Mouse (Mus musculus) kidney, adult 9 months (tissue): ENCODE data around the gene F3.
"Not testable (repeated sequence)": the region's sequence is repeated elsewhere in the genome, so short reads cannot be mapped to it uniquely, and the experiment has no call there.

Experiments used
- DNase-seq: peaks from one replicate; pipeline ENCODE4 v3.0.0; 2022

F3 gene

GRCm38 (mm10) chr3:121739489-121740213 is 16.3 kb downstream of the F3 start:
- no peak for DNase-seq

GRCm38 (mm10) chr3:121741186-121741848 is 18.0 kb downstream of the F3 start:
- not testable (repeated sequence) for DNase-seq

GRCm38 (mm10) chr3:121754319-121755090 is 31.2 kb downstream of the F3 start:
- not testable (repeated sequence) for DNase-seq

- DNase-seq, result no peak
These were observed 31.8 kb downstream of the F3 start for GRCm38 (mm10) chr3:121755152-121755551.

GRCm38 (mm10) chr3:121758373-121758772 is 35.0 kb downstream of the F3 start:
- DNase-seq, result no peak

- DNase-seq, result peak; percentile 40
These were observed 38.9 kb downstream of the F3 start for GRCm38 (mm10) chr3:121762056-121762852.

- DNase-seq, result no peak
These were observed 42.7 kb downstream of the F3 start for GRCm38 (mm10) chr3:121766048-121766447.

GRCm38 (mm10) chr3:121766818-121767217 is 43.5 kb downstream of the F3 start:
- no peak for DNase-seq

- no peak for DNase-seq
These were observed 45.4 kb downstream of the F3 start for GRCm38 (mm10) chr3:121768770-121769169.

- DNase-seq, result not testable (repeated sequence)
These were observed 50.0 kb downstream of the F3 start for GRCm38 (mm10) chr3:121773336-121773735.

GRCm38 (mm10) chr3:121777943-121778342 is 54.6 kb downstream of the F3 start:
- peak; percentile 50 for DNase-seq

GRCm38 (mm10) chr3:121783020-121783419 is 59.7 kb downstream of the F3 start:
- DNase-seq, result no peak
